Mouse (Mus musculus): ENCODE measurements around the gene Tbx2.

- TF ChIP-seq POLR2A (IDR thresholded peaks at IDR 0.05; ENCODE audit: insufficient read length, low read depth), result no peak
- TF ChIP-seq MAX (IDR thresholded peaks at IDR 0.05; ENCODE audit: low read depth), result no peak
- TF ChIP-seq SRF (IDR thresholded peaks at IDR 0.05; ENCODE audit: control insufficient read depth, insufficient read length, low read depth), result no peak
- no peak for TF ChIP-seq E2F4 (IDR thresholded peaks at IDR 0.05; ENCODE audit: insufficient read depth)
- no peak for TF ChIP-seq MYOG (IDR thresholded peaks at IDR 0.05; ENCODE audit: control insufficient read depth in 1 of 3, insufficient read depth in 1 of 3, insufficient read length in 2 of 3, low read depth in 2 of 3)
- TF ChIP-seq MYOD1 (IDR thresholded peaks at IDR 0.05; ENCODE audit: control insufficient read depth in 1 of 3, insufficient read length in 2 of 3, low read depth in 2 of 3), result no peak
- no peak for TF ChIP-seq USF1 (IDR thresholded peaks at IDR 0.05; ENCODE audit: low read depth)
- no peak for TF ChIP-seq TCF3 (IDR thresholded peaks at IDR 0.05; ENCODE audit: insufficient read length, low read depth)
These were observed 56.2 kb downstream of the Tbx2 start for GRCm38 (mm10) chr11:85888451-85888961.

Measured in myocyte (in vitro differentiated cells).